Mouse (Mus musculus): ENCODE results near the gene Zfp54. TPM values are rescaled to one million over a fixed set of nuclear protein-coding genes. Genes with fewer than 3 reads are reported as not detected.
"Not testable (repeated sequence)": the region's sequence is repeated elsewhere in the genome, so short reads cannot be mapped to it uniquely, and the experiment has no call there.

Zfp54 gene
- 1 to 10 TPM; 1.2 to 1.4 TPM for total RNA-seq (2021)
- long read RNA-seq, experiment 1, partial matches to known transcripts: 0 of 1 reads
- long read RNA-seq, experiment 1, other reads (novel, unspliced or antisense): 1 of 1 reads
- long read RNA-seq, experiment 2, partial matches to known transcripts: 1 of 2 reads
- long read RNA-seq, experiment 2, other reads (novel, unspliced or antisense): 0 of 2 reads

- DNase-seq (ENCODE audit: low spot score in 2 of 2): peak; percentile 39
Observed at GRCm38 (mm10) chr17:21422664-21423599, at the start of gene Zfp54. TSS of gene Zfp54 (plus strand) at chr17:21423227.

- DNase-seq (ENCODE audit: low spot score in 2 of 2): no peak
Observed at GRCm38 (mm10) chr17:21375311-21375710, 47.7 kb upstream of the Zfp54 start.

GRCm38 (mm10) chr17:21383391-21384056 is 39.5 kb upstream of the Zfp54 start, which contains the start of gene Zfp677:
TSS of gene Zfp677 (plus strand) at chr17:21383748.
- DNase-seq (ENCODE audit: low spot score in 2 of 2): peak; percentile 19

DNA sequence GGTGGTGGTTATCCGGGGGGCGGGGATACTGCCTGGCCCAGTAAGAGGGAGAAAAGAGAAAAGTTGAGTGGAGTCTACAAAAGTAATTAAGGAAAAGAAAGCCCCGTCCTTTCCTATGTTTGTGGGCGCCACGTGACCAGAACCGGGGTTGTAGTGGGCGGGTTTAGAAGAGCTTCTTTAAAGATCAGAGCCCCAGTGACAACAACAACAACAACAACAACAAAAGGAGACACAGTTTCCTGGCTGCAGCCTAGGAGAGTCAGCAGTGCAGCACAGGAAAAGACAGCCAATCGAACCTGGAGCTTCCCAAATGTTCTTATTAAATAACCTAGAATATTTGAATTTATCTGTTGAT is 39.0 kb upstream of the Zfp54 start:
- DNase-seq (ENCODE audit: low spot score in 2 of 2): no peak

DNA sequence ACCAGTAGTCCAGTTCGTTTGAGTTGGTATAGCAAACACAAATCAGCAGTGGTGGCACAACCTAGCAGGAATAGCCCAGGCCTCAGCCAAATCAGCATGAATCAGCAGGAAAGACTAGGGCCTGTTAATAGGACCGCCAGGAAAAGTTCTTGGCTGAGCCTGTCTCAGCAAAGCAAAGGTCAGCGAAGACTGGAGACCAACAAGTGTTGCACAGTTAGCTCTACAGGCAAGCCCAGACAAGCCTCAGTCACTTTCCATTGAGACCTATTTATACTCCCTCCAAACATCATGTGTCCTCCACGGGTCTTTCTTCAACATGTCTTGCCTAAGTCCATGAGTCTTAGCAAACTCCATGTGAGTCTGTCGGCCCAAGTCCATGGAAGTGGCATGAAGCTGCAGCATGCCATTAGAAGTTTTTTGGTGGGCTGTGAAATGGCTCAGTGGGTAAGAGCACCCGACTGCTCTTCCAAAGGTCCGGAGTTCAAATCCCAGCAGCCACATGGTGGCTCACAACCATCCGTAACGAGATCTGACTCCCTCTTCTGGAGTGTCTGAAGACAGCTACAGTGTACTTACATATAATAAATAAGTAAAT is 15.9 kb downstream of the Zfp54 start:
- not testable (repeated sequence) for DNase-seq (ENCODE audit: low spot score in 2 of 2)

DNA sequence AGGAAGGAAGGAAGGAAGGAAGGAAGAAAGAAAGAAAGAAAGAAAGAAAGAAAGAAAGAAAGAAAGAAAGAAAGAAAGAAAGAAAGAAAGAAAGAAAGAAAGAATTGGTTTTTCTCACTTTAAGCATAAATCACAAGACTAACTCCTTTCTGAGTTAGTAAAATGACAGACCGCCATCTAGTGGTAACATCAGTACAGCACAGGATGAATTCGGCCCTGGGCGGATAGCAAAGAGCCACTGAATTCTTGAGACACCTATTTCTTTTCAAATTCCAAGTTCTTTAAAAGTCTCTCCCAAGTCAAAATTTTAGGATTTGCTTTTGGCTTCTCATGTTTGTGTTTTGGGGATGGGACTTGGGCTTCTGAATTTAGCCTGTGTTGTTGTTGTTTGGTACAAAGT is 26.6 kb downstream of the Zfp54 start:
- peak; percentile 68 to 74 for DNase-seq (ENCODE audit: low spot score in 2 of 2)

DNA sequence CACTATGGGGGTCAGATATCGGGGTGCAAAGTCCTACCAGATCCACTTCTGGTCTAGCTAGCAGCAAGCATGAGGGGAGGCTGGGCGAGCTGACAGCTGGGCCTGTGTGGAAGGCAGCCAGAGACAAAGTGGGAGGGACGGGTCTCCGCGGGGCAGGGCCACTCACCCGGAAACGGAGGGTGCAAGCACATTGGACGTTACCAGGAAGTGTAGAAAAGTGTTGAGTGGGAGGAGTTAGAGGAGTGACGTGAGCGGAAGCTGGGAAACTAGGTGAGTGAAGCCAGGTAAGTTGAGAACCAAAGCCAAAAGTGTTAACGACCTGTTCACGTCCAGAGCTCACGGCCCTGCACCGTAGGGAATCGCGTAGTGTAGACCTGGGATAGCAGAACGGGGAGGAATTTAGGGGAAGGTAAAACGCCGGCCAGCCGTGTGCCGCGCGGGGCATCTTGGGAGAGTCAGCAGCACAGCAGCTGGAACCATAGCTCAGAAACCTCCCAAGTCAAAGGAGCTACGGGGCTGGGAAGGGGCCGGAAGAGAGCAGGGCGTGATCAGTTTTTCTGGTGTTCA is 27.2 kb downstream of the Zfp54 start, which contains the start of gene Zfp51:
Gene Zfp51, plus strand, starts transcription at position 237 of the 567 bp plus-strand sequence.
- DNase-seq (ENCODE audit: low spot score in 2 of 2): peak; percentile 77 to 82

DNA sequence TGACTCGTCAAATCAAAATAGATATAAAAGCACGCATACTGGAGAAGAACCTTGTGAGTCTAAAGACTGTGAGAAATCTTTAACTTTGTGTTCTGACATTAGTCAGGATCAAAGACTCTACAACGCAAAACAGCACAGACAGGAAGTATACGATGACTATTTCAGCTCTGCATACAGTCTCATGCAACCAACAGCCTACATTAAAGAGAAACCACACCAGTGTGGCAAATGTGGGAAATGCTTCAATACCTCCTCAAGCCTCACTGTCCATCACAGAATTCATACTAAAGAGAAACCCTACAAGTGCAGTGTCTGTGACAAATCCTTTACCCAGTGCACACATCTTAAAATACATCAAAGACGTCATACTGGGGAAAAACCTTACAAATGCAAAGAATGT is 40.5 kb downstream of the Zfp54 start:
- no peak for DNase-seq (ENCODE audit: low spot score in 2 of 2)

DNA sequence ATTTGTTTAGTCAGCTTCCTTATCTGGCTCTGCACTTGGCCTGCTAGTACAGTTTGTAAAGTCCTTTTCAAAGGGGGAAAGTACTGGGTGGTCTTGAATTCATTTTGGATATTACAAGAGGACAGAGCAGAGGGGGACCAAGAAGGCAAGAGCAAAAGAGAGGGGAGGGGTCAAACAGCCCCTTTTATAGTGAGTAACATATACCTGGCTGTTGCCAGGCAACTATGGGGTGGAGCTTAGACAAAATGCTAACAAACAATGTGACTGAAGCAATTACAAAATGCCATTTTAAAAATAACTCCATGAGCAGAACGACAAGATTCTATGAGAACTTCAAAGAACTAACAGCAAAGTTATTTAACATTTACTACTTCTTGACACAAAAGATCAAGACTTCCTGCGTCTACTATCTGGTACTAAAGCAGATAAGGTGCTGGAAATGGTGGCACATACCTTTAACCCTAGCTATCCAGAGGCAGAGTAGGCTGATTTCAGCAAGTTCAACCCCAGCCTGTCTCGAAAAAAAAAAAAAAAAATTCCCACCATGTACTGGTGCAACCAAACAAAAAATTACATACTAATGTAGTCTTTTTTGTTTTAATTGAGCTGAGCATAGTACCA is 49.1 kb downstream of the Zfp54 start:
- DNase-seq (ENCODE audit: low spot score in 2 of 2): no peak

- DNase-seq (ENCODE audit: low spot score in 2 of 2): no peak
Observed at GRCm38 (mm10) chr17:21472653-21473307, 49.8 kb downstream of the Zfp54 start.

DNA sequence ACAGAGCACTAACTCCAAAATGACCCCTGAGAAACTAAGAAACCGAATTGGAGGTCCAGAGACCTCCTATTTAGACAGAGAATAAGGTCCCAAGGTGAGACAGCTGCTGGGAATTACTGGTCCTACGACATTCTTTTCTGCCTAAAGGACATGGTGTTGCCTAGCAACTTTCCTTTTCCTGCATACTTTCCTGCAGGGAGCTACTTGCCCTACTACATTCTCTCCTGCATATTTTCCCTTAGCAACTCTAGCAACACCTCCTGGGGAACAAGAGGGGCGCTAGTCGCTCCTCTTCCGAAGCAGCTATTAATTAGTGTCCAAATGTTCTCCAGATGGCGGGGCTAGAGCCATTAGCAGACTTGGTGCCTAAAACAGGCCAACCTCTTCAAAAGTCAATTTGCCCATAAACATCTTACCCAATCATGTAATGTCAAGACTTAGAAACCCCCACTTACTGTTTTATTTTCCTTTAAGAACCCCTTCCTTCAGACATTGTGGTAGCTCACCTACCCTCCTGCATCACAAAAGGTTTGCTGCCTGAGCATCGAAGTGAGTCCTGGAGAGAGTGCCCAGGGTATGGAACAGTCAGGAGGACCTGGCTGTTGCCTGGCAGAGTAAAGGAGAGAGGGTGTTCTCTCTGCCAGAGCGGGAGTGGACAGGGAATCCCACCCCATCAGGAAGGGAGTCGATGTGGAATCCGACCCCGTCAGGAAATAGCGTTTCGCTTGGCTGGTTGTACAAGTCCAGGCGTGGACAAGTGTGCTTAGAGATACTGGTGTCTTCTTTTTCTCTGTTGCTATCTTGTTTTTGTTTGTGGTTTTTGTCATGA is 50.5 kb downstream of the Zfp54 start:
- DNase-seq (ENCODE audit: low spot score in 2 of 2): no peak

DNA sequence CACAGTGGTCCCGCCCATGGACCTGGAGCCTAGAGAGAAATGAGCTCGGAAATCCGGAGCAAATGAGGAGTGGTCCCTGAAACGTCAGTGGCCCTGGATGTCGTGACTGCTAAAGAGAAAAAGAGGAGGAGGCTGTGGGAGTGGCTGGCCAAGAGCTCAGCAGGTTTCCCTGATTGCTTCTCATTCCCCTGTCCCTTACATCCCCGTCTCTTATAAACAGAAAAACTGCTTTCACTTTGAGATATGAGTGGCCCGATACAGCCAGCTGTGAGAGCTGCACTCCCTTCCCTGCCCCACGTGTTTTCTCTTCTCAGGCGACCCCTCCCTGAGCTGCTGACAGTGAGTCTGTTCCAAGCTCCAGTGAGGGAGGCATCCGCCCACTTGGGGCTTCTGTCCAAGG is 51.7 kb downstream of the Zfp54 start:
- not testable (repeated sequence) for DNase-seq (ENCODE audit: low spot score in 2 of 2)

DNA sequence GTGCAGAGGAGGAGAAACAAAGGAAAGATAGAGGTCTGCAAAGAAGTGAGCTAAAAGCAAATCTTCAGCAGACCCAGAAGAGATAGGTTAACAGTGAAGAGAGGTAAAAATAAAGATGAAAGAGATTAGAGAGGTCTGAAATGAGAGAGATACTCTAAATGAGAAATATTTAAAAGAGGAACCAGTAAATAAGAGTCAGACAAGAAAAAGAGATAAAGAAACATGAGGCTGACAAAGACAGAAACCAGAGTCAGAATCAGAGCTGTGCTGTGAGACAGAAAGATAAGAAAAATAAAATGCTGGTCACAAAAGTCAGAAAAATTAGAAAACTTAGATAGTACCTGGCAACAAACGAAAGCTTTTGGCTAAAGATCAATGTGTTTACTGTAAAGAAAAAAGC is 52.3 kb downstream of the Zfp54 start:
- not testable (repeated sequence) for DNase-seq (ENCODE audit: low spot score in 2 of 2)

- DNase-seq (ENCODE audit: low spot score in 2 of 2): not testable (repeated sequence)
Observed at GRCm38 (mm10) chr17:21476351-21476750, 53.3 kb downstream of the Zfp54 start.

- not testable (repeated sequence) for DNase-seq (ENCODE audit: low spot score in 2 of 2)
Observed at GRCm38 (mm10) chr17:21478103-21478777, 55.2 kb downstream of the Zfp54 start.

Data from left cerebral cortex, adult 18-20 months (tissue).